Mouse (Mus musculus) lung, postnatal 0 days (tissue): Measurements from ENCODE around the gene Gdpd3.

Experiments used
- CTCF ChIP-seq: IDR thresholded peaks from 2 replicates; pipeline ENCODE4 v1.5.1; 2016; ENCODE audit warnings: antibody characterized with exemption, mild to moderate bottlenecking
- EP300 ChIP-seq: IDR thresholded peaks from 2 replicates; pipeline ENCODE4 v1.6.1; 2016; ENCODE audit warnings: antibody characterized with exemption, mild to moderate bottlenecking, control low read depth

GRCm38 (mm10) chr7:126817595-126817994 lies 51.5 kb downstream of the Gdpd3 start:
- TF ChIP-seq CTCF (no peak), EP300 (no peak)
